Mouse (Mus musculus): ENCODE measurements at regions not wholly inside any gene's neighbourhood (a gene's known extent, or its start where the extent isn't known, plus 50 kb on each side); places are given as distances from the start of the nearest gene placed in this dataset.

- no peaks in the 10 kb centered on the region for H3K27me3 ChIP-seq (ENCODE audit: control insufficient read depth, insufficient read depth, low read length)
- no peaks in the 10 kb centered on the region for H3K79me2 ChIP-seq (replicated peaks; ENCODE audit: control insufficient read depth, insufficient read depth, low read length)
- no peak overlapping the region for H3K27ac ChIP-seq
- WGBS, result 64% methylated on average over 2 of the region's 2 CpGs
- no peak overlapping the region for H3K4me3 ChIP-seq
- no peaks in the 10 kb centered on the region for H3K4me1 ChIP-seq (ENCODE audit: control insufficient read depth, insufficient read depth, low read length)
- TF ChIP-seq EP300 (IDR thresholded peaks at IDR 0.05; ENCODE audit: insufficient read depth, low read depth, low read length) (no peak), POLR2A (IDR thresholded peaks at IDR 0.05; ENCODE audit: insufficient read depth, low read depth, low read length) (no peak), CTCF (IDR thresholded peaks at IDR 0.05) (no peak)
- no peaks in the 10 kb centered on the region for H3K36me3 ChIP-seq (ENCODE audit: control insufficient read depth, insufficient read depth, low read length)
- intact Hi-C loops (cut with DNase I), result no loop called here
- H3K9ac ChIP-seq (ENCODE audit: low read depth, low read length), result no peak overlapping the region
- no peak for DNase-seq
These were observed 284.9 kb upstream of the Adgra3 start for GRCm38 (mm10) chr5:50343681-50344080.

- Histone ChIP-seq H3K36me3 (ENCODE audit: control insufficient read depth, insufficient read depth, low read length) (no peaks in the 10 kb centered on the region), H3K27ac (no peak overlapping the region), H3K27me3 (ENCODE audit: control insufficient read depth, insufficient read depth, low read length) (no peaks in the 10 kb centered on the region), H3K4me1 (ENCODE audit: control insufficient read depth, insufficient read depth, low read length) (no peaks in the 10 kb centered on the region), H3K9ac (ENCODE audit: low read depth, low read length) (no peak overlapping the region), H3K4me3 (no peak overlapping the region), H3K79me2 (replicated peaks; ENCODE audit: control insufficient read depth, insufficient read depth, low read length) (no peaks in the 10 kb centered on the region)
- TF ChIP-seq EP300 (IDR thresholded peaks at IDR 0.05; ENCODE audit: insufficient read depth, low read depth, low read length) (no peak), CTCF (IDR thresholded peaks at IDR 0.05) (no peak), POLR2A (IDR thresholded peaks at IDR 0.05; ENCODE audit: insufficient read depth, low read depth, low read length) (no peak)
- whole genome bisulfite sequencing, result 38% methylated on average over 1 of the region's 1 CpGs
- intact Hi-C loops (cut with DNase I), result no loop called here
- no peak for DNase-seq
These were observed 250.7 kb upstream of the Adgra3 start for GRCm38 (mm10) chr5:50309491-50309890.

- intact Hi-C loops (cut with DNase I), result no loop called here
- H3K79me2 ChIP-seq (replicated peaks; ENCODE audit: control insufficient read depth, insufficient read depth, low read length), result no peaks in the 10 kb centered on the region
- H3K9ac ChIP-seq (ENCODE audit: low read depth, low read length), result no peak overlapping the region
- no peaks in the 10 kb centered on the region for H3K27me3 ChIP-seq (ENCODE audit: control insufficient read depth, insufficient read depth, low read length)
- no peak for DNase-seq
- 49% methylated on average over 1 of the region's 1 CpGs for WGBS
- H3K27ac ChIP-seq, result no peak overlapping the region
- H3K4me3 ChIP-seq, result no peak overlapping the region
- TF ChIP-seq CTCF (IDR thresholded peaks at IDR 0.05) (no peak), POLR2A (IDR thresholded peaks at IDR 0.05; ENCODE audit: insufficient read depth, low read depth, low read length) (no peak), EP300 (IDR thresholded peaks at IDR 0.05; ENCODE audit: insufficient read depth, low read depth, low read length) (no peak)
- no peaks in the 10 kb centered on the region for H3K36me3 ChIP-seq (ENCODE audit: control insufficient read depth, insufficient read depth, low read length)
- no peaks in the 10 kb centered on the region for H3K4me1 ChIP-seq (ENCODE audit: control insufficient read depth, insufficient read depth, low read length)
These were observed 245.2 kb upstream of the Adgra3 start for GRCm38 (mm10) chr5:50303859-50304480.

GRCm38 (mm10) chr5:50293794-50294193 is 235.0 kb upstream of the Adgra3 start:
- TF ChIP-seq POLR2A (IDR thresholded peaks at IDR 0.05; ENCODE audit: insufficient read depth, low read depth, low read length) (no peak), CTCF (IDR thresholded peaks at IDR 0.05) (peak; percentile 56)
- WGBS, result 53% methylated on average over 3 of the region's 3 CpGs
- intact Hi-C loops (cut with DNase I), result no loop called here
- Histone ChIP-seq H3K36me3 (ENCODE audit: control insufficient read depth, insufficient read depth, low read length) (no peaks in the 10 kb centered on the region), H3K9ac (ENCODE audit: low read depth, low read length) (no peak overlapping the region), H3K27me3 (ENCODE audit: control insufficient read depth, insufficient read depth, low read length) (no peaks in the 10 kb centered on the region), H3K27ac (no peak overlapping the region), H3K79me2 (replicated peaks; ENCODE audit: control insufficient read depth, insufficient read depth, low read length) (no peaks in the 10 kb centered on the region), H3K4me1 (ENCODE audit: control insufficient read depth, insufficient read depth, low read length) (no peaks in the 10 kb centered on the region), H3K4me3 (no peak overlapping the region)
- no peak for DNase-seq

GRCm38 (mm10) chr5:50290879-50291410 is 232.1 kb upstream of the Adgra3 start:
- no peaks in the 10 kb centered on the region for H3K27me3 ChIP-seq (ENCODE audit: control insufficient read depth, insufficient read depth, low read length)
- no peak overlapping the region for H3K4me3 ChIP-seq
- DNase-seq, result no peak
- no peaks in the 10 kb centered on the region for H3K36me3 ChIP-seq (ENCODE audit: control insufficient read depth, insufficient read depth, low read length)
- intact Hi-C loops (cut with DNase I), result no loop called here
- H3K9ac ChIP-seq (ENCODE audit: low read depth, low read length), result no peak overlapping the region
- 76% methylated on average over 2 of the region's 2 CpGs for WGBS
- H3K79me2 ChIP-seq (replicated peaks; ENCODE audit: control insufficient read depth, insufficient read depth, low read length), result no peaks in the 10 kb centered on the region
- H3K27ac ChIP-seq, result no peak overlapping the region
- no peaks in the 10 kb centered on the region for H3K4me1 ChIP-seq (ENCODE audit: control insufficient read depth, insufficient read depth, low read length)
- no peak for TF ChIP-seq CTCF (IDR thresholded peaks at IDR 0.05)
- no peak for TF ChIP-seq POLR2A (IDR thresholded peaks at IDR 0.05; ENCODE audit: insufficient read depth, low read depth, low read length)
- TF ChIP-seq EP300 (IDR thresholded peaks at IDR 0.05; ENCODE audit: insufficient read depth, low read depth, low read length), result no peak

GRCm38 (mm10) chr5:50260417-50260816 is 201.6 kb upstream of the Adgra3 start:
- H3K27ac ChIP-seq, result no peak overlapping the region
- TF ChIP-seq CTCF (IDR thresholded peaks at IDR 0.05), result no peak
- no peak for TF ChIP-seq POLR2A (IDR thresholded peaks at IDR 0.05; ENCODE audit: insufficient read depth, low read depth, low read length)
- TF ChIP-seq EP300 (IDR thresholded peaks at IDR 0.05; ENCODE audit: insufficient read depth, low read depth, low read length), result no peak

More at GRCm38 (mm10) chr5:50260417-50260816, 201.6 kb upstream of the Adgra3 start:
- Histone ChIP-seq H3K27me3 (ENCODE audit: control insufficient read depth, insufficient read depth, low read length) (no peaks in the 10 kb centered on the region), H3K79me2 (replicated peaks; ENCODE audit: control insufficient read depth, insufficient read depth, low read length) (no peaks in the 10 kb centered on the region), H3K9ac (ENCODE audit: low read depth, low read length) (no peak overlapping the region), H3K36me3 (ENCODE audit: control insufficient read depth, insufficient read depth, low read length) (no peaks in the 10 kb centered on the region), H3K4me1 (ENCODE audit: control insufficient read depth, insufficient read depth, low read length) (no peaks in the 10 kb centered on the region), H3K4me3 (no peak overlapping the region)
- WGBS, result 60% methylated on average over 2 of the region's 2 CpGs
- intact Hi-C loops (cut with DNase I), result no loop called here
- no peak for DNase-seq
